Comparison of ENCODE assay signal across 22 mouse cellular contexts in genomic region chr13:80944532-80944931, GRCm38 (mm10).
"Had no signal": no experiment of that assay in that cellular context is flagged by ENCODE, and none has a peak within 500 bp of the region (broad histone marks: within the 10 kb centered on the region; RNA-seq: fewer than 3 reads in every experiment).

No protein-coding gene starts in this region.

- H3K9me3 ChIP-seq: intestine, embryonic 15.5 days; kidney, embryonic 15.5 days; limb, embryonic 12.5 days; limb, embryonic 15.5 days; neural tube, embryonic 12.5 days; neural tube, embryonic 15.5 days had no signal

- ATAC-seq: intestine, embryonic 15.5 days; liver, postnatal 0 days had no signal

- H3K4me1 ChIP-seq: kidney, embryonic 15.5 days; limb, embryonic 12.5 days; neural tube, embryonic 12.5 days; neural tube, embryonic 15.5 days had no signal

- H3K36me3 ChIP-seq: intestine, embryonic 15.5 days; kidney, embryonic 15.5 days; limb, embryonic 12.5 days; limb, embryonic 15.5 days; neural tube, embryonic 12.5 days; neural tube, embryonic 15.5 days had no signal

- H3K4me2 ChIP-seq: intestine, embryonic 15.5 days; kidney, embryonic 15.5 days; limb, embryonic 12.5 days; limb, embryonic 15.5 days; liver, embryonic 11.5 days; midbrain, embryonic 11.5 days; neural tube, embryonic 12.5 days; neural tube, embryonic 15.5 days had no signal

- DNase-seq: kidney, adult 11 months; kidney, adult 8-10 months; kidney, postnatal 10 days; kidney, postnatal 36 days; layer of hippocampus, adult 9-11 months; left cerebral cortex, postnatal 4 days; liver, postnatal 0 days; midbrain, embryonic 14.5 days; right cerebral cortex, adult 18-20 months; right cerebral cortex, postnatal 14 days; right cerebral cortex, postnatal 4 days; thymus, postnatal 25 days had no signal

- H3K27me3 ChIP-seq: intestine, embryonic 15.5 days; kidney, embryonic 15.5 days; limb, embryonic 12.5 days; limb, embryonic 15.5 days; neural tube, embryonic 12.5 days; neural tube, embryonic 15.5 days had no signal

- H3K27ac ChIP-seq: intestine, embryonic 15.5 days; kidney, embryonic 15.5 days; limb, embryonic 12.5 days; limb, embryonic 15.5 days; liver, embryonic 14.5 days; macrophage; neural tube, embryonic 12.5 days; neural tube, embryonic 15.5 days had no signal

- H3K9ac ChIP-seq: intestine, embryonic 15.5 days; kidney, embryonic 15.5 days; limb, embryonic 12.5 days; limb, embryonic 15.5 days; liver, embryonic 14.5 days; liver, postnatal 0 days; neural tube, embryonic 12.5 days; neural tube, embryonic 15.5 days had no signal

- H3K4me3 ChIP-seq: intestine, embryonic 15.5 days; kidney, embryonic 15.5 days; limb, embryonic 12.5 days; limb, embryonic 15.5 days; neural tube, embryonic 12.5 days; neural tube, embryonic 15.5 days had no signal
